Mouse (Mus musculus): ENCODE data around the gene H2-D1.

DNA sequence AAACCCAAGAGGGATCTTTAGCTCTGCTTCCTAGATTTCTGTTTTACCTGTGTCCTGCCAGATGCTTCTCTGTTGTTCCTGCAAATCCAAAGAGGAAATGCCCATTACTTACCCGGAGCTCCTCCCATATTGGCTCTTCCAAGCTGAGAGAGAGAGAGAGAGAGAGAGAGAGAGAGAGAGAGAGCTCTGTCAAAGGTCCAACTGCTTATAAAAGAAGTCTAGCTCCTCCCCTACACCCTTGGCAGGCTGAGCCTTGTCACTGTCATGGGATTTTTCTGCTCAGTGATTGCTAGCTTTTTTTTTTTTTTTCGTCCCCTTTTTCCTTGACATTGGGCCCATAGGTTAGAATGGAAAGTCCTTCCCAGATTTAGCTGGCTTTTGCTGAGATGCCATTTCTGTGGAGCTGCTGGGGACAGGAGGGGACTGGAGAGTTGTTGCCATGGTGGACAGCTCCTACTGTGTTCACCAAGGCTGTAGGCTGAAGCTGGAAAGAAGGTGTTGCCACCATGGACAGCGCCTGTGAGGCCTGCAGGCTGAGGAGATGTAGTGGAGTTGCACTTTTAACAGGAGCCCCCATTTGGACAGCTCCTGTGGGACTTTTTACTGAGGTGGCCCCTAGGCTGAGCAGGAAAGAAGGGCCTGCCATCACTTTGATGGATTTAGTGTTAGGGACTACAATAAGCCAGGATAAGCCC is 7.3 kb downstream of the H2-D1 start:
- no peak for TF ChIP-seq CTCF (IDR thresholded peaks at IDR 0.05)
- TF ChIP-seq EP300 (IDR thresholded peaks at IDR 0.05) = no peak
